Mouse (Mus musculus): ENCODE results near the gene Cul1. TPM values are rescaled to one million over a fixed set of nuclear protein-coding genes. Genes with fewer than 3 reads are reported as not detected.
"Not testable (repeated sequence)": the region's sequence is repeated elsewhere in the genome, so short reads cannot be mapped to it uniquely, and the experiment has no call there.

Cul1 gene
- total RNA-seq (2022), result 100 to 1,000 TPM; 105 to 118 (median 113) TPM

DNA sequence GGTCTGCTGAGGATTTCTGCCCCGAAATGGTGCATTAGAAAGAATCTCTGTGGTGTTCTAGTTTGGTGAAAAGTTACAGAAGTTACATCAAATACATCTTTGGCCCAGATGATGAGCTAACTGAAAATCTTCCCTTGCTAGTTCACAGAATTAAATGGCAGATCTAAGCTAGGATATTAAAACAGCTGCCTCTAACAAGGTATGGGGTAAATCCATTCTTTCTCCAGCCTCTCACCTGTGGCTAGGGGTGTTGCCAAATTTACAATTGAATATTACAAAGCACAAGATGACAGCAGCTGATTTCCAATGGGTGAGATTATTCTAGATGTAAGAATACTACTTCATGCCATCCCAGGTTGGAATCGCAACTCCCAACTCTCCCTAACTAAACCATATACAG, at the start of gene Cul1:
Gene Cul1, plus strand, starts transcription at position 301 of the 400 bp plus-strand sequence.
- DNase-seq (ENCODE audit: low spot score in 2 of 2), result no peak

DNA sequence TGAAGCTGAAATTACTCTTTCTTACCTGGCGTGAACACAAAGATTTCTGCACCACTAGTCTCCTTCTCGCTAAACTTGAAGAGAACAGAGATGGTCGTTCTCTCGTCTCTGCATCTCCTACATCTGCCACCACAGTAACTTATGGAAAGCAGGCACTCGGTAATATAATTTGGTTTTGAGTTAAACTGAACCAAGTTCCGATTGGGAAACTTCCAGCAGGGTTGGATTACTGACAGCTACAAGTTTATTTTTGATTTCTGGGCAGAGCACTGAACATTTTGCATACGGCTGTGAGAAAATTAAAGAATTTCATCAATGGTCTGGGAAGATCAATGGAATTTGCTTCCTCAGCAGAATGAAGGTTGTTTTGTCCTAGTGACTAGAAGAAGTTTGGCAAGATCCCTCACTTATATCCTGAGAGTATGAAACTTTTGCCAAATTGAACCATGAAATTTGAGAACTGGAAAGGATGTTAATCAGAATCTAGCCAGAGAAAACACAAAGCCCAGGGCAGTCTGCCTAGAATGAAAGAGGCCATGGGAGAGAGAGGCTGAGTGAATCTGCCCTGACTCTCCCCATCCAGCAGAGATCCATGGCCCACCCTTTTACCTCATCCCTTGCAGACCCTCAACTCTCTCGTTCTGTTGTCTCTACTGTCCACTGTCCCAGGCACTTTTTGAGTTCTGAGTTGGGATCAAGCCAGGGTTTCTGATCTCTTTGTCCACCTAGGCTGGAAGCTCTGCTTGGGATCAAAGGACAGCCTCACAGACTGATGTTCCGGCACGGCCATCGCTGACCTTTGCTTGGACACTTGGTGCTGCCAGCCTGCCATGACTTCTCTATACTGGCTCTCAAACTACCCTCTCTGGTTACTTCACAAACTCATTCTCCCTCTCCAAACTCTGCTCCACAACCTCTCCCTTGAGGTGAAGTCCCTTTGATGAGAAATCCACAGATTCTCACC, 48.5 kb upstream of the Cul1 start:
- no peak for DNase-seq (ENCODE audit: low spot score in 2 of 2)

DNA sequence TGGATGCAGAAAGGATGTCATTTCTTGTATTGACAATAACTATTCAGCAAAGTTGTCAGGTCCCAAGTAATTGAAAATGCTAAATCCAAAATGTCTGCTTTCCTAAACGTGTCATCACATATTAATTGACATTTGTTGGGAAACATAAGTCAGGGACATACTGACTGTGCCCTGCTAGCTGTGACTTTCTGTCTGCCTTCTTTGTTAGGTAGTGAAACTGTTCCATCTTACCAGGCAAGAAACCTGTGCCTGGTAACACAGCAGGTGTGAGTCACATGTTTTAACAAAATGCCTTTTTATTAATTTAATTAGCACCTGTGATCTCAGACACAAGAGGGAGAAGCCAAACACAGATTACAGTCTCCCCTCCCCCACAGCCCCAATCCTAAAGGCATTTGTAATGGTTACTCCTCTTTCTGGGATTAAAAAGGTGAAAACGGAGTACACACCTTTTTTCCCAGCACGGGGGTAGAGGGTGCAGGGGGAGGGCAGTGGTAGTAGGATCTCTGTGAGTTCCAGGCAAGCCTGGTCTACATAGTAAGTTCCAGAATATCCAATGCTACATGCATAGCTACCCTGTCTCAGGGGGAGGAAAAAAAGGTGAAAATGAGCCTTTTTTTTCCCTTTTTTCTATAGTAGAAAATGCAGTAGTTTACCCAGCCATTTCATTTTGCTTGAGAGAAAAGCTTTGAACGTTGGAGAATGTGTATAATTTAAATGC, 40.2 kb upstream of the Cul1 start:
- DNase-seq (ENCODE audit: low spot score in 2 of 2), result no peak

DNA sequence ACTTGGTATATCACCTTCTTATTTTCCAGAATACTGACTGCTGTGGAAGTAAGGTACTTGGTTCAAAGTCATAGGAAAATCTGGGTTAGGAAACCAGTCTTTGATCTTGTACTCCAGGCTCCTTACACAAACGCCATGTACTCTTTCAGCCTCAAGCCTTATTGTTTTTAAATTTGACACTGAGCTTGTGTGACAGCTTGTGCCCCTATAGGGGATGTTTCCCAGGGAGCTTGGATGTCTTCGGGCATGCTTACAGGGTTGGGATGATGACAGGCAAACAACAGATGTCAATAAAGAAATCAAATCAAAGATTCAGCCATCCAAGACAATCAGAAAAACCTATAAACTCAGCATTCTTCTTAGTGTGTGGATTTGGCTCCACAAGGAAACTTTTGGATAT, 39.5 kb upstream of the Cul1 start:
- no peak for DNase-seq (ENCODE audit: low spot score in 2 of 2)

GRCm38 (mm10) chr6:47418691-47419090, 34.5 kb upstream of the Cul1 start:
- no peak for DNase-seq (ENCODE audit: low spot score in 2 of 2)

- DNase-seq (ENCODE audit: low spot score in 2 of 2), result no peak
These were observed 33.0 kb upstream of the Cul1 start for GRCm38 (mm10) chr6:47420156-47420555.

DNA sequence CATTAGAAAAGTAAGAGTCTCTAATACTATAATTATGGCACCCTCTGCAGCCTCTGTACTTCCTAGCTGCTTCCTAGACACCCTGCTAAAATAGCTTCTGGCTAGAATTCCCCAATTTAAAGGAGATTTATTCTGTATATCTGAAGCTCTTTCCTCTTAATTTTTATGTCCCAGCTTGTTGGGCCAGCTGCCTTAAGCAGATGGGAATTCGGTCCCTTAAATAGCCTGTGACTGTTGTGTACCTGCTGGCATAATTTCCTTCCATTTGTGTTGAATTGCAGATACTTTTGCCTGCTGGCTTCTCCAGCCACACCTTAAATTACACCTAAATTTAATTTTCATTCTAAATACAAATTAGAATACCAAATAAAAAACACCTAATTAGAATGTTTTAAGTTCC, 32.0 kb upstream of the Cul1 start:
- DNase-seq (ENCODE audit: low spot score in 2 of 2), result no peak

- no peak for DNase-seq (ENCODE audit: low spot score in 2 of 2)
These were observed 27.1 kb upstream of the Cul1 start for GRCm38 (mm10) chr6:47426136-47426535.

GRCm38 (mm10) chr6:47426556-47426955, 26.6 kb upstream of the Cul1 start:
- DNase-seq (ENCODE audit: low spot score in 2 of 2), result not testable (repeated sequence)

DNA sequence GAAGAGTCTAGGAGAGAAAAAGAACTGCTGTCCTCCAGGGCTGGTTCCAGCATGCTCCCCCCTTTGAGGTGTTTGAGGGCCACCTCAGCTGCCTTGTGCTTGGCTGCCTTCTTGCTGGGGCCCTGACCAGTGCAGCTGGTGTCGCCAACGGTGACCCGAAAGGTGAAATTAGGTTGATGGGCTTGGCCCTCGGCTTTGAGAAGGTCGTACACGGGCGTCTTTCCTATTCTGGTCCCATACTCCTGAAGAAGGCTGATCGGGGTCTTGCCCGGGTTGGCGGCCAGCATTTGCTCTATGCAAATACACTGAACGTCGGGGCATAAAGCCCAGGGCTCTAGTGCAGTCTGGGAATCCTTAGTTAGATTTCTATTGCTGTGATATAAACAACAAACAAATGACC, 20.4 kb upstream of the Cul1 start:
- not testable (repeated sequence) for DNase-seq (ENCODE audit: low spot score in 2 of 2)

GRCm38 (mm10) chr6:47440080-47440479, 13.1 kb upstream of the Cul1 start:
- DNase-seq (ENCODE audit: low spot score in 2 of 2), result no peak

- DNase-seq (ENCODE audit: low spot score in 2 of 2), result no peak
These were observed 5.5 kb upstream of the Cul1 start for GRCm38 (mm10) chr6:47447658-47448057.

GRCm38 (mm10) chr6:47453522-47454130, 428 bp downstream of the Cul1 start:
- DNase-seq (ENCODE audit: low spot score in 2 of 2), result peak; percentile 15 to 39

DNA sequence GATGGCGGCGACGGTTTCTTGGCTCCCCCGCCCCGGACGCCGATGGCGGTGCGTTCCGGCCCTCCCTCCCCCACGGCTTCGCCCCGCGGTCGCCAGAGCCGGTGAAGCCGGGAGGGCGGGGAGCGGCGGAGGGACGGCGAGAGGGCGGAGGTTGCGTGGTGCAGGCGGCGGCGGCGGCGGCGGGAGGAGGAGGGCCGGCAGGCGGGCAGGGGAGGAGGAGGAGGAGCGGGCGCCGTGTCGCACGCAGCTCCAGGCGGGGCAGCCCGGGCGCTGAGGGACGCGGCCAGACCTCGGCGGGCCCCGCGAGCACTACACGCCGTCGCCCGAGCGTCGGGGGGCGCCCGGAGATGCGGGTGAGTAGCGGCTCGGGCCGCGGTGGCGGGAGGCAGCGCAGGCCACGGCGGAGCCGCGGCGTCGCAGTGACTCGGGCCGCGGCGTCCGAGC, 955 bp downstream of the Cul1 start:
- peak; percentile 39 to 46 for DNase-seq (ENCODE audit: low spot score in 2 of 2)

GRCm38 (mm10) chr6:47454575-47455571, 1.7 kb downstream of the Cul1 start:
- peak; percentile 36 to 38 for DNase-seq (ENCODE audit: low spot score in 2 of 2)

DNA sequence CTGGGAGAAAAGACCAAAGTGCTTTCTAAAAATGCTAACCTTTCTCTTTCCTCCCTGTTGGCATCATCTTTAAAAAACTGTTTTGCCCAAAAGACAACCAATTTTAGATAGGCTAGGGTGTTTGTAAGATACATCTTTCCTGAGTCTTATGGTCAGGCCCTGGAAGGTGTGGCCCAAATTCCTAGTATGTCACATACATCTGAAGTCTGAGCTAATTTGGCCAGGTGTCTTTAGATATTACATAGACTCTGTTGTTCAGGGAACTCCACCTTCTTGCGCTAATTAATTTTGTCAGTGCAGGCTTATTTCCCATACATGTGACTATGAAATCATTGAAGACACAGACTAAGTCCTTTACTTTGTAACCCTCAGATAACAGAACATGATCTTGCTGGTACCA, 2.6 kb downstream of the Cul1 start:
- DNase-seq (ENCODE audit: low spot score in 2 of 2), result no peak

DNA sequence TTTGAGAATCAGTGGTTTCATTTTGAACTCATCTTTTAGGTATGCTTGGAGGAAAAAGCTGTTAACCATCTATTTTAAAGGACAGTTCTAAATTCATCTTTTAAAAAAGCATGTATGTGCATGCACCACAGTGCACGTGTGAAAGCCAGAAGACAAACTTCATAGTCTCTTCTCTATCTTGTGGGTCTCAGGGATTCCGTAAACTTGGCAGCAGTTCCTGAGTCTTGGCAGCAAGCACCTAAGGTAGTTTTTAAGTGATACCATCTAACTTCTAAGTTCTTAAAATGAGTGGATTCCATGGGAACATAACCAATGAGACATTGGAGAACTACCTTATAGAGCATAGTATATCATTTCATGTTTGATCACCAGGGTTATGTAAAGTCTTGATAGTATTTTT, 3.7 kb downstream of the Cul1 start:
- DNase-seq (ENCODE audit: low spot score in 2 of 2), result no peak

DNA sequence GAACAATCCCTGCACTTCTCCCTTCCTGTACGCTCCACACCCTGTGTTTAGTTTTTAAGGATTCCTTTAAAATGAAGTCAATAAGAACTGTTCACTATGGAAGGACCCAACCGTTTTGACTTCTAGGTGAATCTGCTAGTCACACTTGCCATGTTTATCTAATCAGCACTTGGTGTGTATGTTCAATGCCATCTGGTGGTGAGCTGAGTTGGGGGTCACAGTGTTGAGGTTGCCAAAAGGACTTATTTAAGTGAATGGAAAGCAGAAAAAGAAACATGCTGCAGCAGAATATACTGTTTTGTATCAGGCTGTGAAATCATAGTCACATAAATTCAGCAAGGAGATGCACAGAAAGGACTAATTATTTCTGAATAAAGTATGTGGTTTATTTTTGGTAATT, 12.2 kb downstream of the Cul1 start:
- no peak for DNase-seq (ENCODE audit: low spot score in 2 of 2)

GRCm38 (mm10) chr6:47466488-47466887, 13.3 kb downstream of the Cul1 start:
- DNase-seq (ENCODE audit: low spot score in 2 of 2), result no peak

DNA sequence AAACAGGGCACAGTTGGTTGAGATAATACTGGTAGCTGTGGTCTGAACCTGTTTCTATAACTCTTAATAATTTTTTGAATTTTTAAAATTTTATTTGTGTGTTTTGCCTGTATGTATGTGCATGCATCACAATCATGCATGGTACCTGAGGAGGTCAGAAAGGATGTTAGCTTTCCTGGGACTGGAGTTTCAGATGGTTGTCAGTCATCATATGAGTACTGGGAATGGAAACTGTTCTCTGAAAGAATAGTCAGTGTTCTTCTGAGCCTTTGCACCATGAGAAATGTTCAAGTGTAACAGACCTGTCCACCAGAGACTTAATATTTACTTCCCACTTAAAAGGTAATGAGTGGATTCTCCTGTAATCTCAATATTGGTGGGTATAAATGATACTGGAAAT, 13.9 kb downstream of the Cul1 start:
- DNase-seq (ENCODE audit: low spot score in 2 of 2), result no peak

GRCm38 (mm10) chr6:47469760-47470159, 16.6 kb downstream of the Cul1 start:
- DNase-seq (ENCODE audit: low spot score in 2 of 2), result no peak

Data from left cerebral cortex, adult 8-10 months (tissue).